Mouse (Mus musculus) thymus, adult 2 months (tissue): ENCODE data around the gene Pdcd4.

ENCODE experiments used
- CTCF ChIP-seq: fragments of 200-500 bp; IDR thresholded peaks from 2 replicates; pipeline ENCODE4 v1.5.1; 2012; ENCODE audit warnings: mild to moderate bottlenecking, control low read depth, low read length, moderate library complexity, borderline replicate concordance; ENCODE audit not compliant: control insufficient read depth, poor library complexity, insufficient read depth; ENCODE audit errors: extremely low read depth
- POLR2A ChIP-seq: fragments of 200-500 bp; IDR thresholded peaks from 2 replicates; pipeline ENCODE4 v1.6.1; 2012; ENCODE audit warnings: mild to moderate bottlenecking, low read length, control low read depth, moderate library complexity; ENCODE audit not compliant: control insufficient read depth, poor library complexity, insufficient read depth; ENCODE audit errors: extremely low read depth

GRCm38 (mm10) chr19:53880460-53880859 is 11.6 kb upstream of the Pdcd4 start:
- TF ChIP-seq POLR2A, result no peak
- TF ChIP-seq CTCF, result no peak
